In the genomic region with DNA sequence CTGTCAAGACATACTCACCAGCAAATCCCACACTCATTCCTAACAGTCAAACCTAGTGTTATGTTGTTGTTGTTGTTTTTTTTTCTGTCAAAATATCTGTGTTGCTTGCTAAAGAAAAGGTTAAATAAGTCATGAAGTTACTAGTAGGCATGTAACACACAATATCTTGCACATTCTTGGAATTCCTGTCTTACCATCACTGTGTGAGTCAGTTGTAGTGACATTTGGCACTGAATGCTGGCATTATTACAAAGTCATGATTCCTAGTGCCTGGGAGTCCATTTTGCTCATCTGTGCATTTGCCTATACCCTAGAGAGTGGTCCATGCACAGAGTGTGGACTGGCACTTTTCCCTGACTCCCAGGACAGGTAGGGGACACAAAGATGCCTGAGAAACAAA, we compare ENCODE assay signal across 24 mouse cellular contexts.
"Had no signal": no experiment of that assay in that cellular context is flagged by ENCODE, and none has a peak within 500 bp of the region (broad histone marks: within the 10 kb centered on the region; RNA-seq: fewer than 3 reads in every experiment).

No protein-coding gene starts in this region.

- H3K4me3 ChIP-seq: gastrocnemius, adult 2 months; heart, embryonic 10.5 days; heart, embryonic 12.5 days; hindbrain, embryonic 13.5 days; hindbrain, embryonic 15.5 days; intestine, embryonic 15.5 days; kidney, embryonic 15.5 days; limb, embryonic 13.5 days; limb, embryonic 15.5 days; liver, embryonic 12.5 days had no signal

- H3K27ac ChIP-seq: gastrocnemius, adult 2 months; heart, embryonic 10.5 days; hindbrain, embryonic 13.5 days; hindbrain, embryonic 15.5 days; intestine, embryonic 15.5 days; kidney, embryonic 15.5 days; kidney, postnatal 0 days; limb, embryonic 13.5 days; limb, embryonic 15.5 days; liver, embryonic 12.5 days; liver, embryonic 14.5 days had no signal

- H3K36me3 ChIP-seq: heart, embryonic 10.5 days; heart, embryonic 12.5 days; hindbrain, embryonic 13.5 days; hindbrain, embryonic 15.5 days; intestine, embryonic 15.5 days; kidney, embryonic 15.5 days; limb, embryonic 13.5 days; limb, embryonic 15.5 days; liver, embryonic 12.5 days had no signal

- H3K4me1 ChIP-seq: heart, embryonic 10.5 days; heart, embryonic 12.5 days; hindbrain, embryonic 13.5 days; hindbrain, embryonic 15.5 days; intestine, embryonic 15.5 days; kidney, embryonic 15.5 days; limb, embryonic 13.5 days; limb, embryonic 15.5 days; liver, embryonic 12.5 days had no signal

- H3K27me3 ChIP-seq: heart, embryonic 12.5 days; hindbrain, embryonic 13.5 days; hindbrain, embryonic 15.5 days; intestine, embryonic 15.5 days; kidney, embryonic 15.5 days; limb, embryonic 13.5 days; limb, embryonic 15.5 days; liver, embryonic 12.5 days had no signal

- DNase-seq: gastrocnemius, adult 2 months; gastrocnemius, postnatal 10 days; gastrocnemius, postnatal 25 days; heart, adult 18-20 months; heart, postnatal 10 days; heart, postnatal 4 days; kidney, adult 11 months; kidney, adult 2 months; kidney, adult 9 months; kidney, postnatal 14 days; kidney, postnatal 36 days; layer of hippocampus, postnatal 36 days; left cerebral cortex, postnatal 4 days had no signal

- H3K9me3 ChIP-seq: heart, embryonic 10.5 days; heart, embryonic 12.5 days; hindbrain, embryonic 13.5 days; hindbrain, embryonic 15.5 days; intestine, embryonic 15.5 days; kidney, embryonic 15.5 days; limb, embryonic 13.5 days; limb, embryonic 15.5 days; liver, embryonic 12.5 days had no signal
